Mouse (Mus musculus): ENCODE results near the gene Gal.

Gal gene

DNA sequence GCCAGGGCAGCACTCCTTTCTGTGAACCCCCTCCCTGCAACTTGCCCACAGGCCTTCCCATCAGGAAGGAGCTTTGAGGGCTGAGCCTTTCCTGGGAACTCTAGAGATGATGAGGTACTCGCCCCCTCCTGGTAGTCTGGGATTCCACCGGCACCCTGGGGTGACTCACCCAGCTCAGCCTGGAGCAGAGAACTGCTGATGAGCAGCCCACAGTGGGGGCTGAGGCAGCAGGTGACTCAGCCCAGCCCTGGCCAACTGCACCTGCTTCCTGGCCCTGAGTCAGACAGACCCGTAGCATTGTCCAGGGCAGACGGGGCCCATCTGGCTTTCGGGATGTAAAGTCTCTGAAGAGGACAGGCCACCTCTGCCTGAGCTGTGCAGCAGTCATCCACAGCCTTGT is 4.9 kb upstream of the Gal start:
- peak; percentile 62 for DNase-seq (ENCODE audit: low spot score in 2 of 2)

DNA sequence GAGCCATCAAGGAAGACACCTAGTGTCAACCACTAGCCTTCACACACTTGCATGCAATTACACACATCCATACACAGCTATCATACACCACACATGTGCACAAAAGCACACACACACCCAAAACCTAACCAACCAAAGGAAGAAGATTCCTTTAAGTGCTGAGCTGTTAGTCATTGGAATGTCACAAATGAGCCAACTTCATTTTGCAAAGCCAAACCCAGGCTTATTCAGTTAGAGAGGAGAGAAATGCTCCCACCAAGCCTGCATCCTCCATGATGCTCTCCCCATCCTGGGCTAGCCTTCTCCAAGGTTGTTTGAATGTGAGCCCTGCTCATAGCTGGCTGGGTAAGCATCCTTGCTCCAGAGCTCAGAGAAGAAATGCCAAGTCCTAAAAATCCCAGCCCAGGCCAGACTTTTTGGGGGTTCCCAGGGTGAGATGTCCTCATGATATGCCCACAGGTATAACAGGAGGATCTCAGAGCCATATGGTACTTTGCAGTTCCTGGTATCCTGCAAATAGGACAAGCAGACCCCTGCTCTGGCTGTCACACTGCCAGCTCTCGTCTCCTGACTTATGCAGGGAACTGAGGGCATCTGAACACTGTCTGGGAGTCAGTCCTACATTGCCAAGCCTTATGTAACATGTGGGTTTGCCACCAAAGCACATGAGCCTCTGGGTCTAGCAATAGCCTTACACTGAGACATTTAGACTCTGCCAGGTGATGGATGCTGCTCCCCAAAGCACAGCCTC is 8.6 kb downstream of the Gal start:
- no peak for DNase-seq (ENCODE audit: low spot score in 2 of 2)

DNA sequence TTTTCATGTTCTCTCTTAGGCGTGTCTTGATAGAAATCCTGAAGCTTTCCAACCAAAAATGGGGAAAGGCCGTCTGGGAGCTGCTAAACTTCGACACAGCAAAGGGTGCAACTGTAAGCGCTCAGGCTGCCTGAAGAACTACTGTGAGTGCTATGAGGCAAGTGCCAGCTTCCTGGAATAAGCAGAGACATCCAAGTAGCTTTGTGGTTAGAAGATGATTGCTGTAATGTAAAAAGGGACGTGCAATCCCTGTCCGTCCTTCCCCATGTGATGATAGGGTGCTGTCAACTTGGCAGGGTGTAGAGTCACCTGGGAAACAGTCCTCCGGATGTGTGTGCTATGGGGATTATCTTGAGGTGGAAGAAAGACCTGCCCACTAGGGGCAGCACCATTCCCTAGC is 10.3 kb downstream of the Gal start:
- DNase-seq (ENCODE audit: low spot score in 2 of 2) = no peak

DNA sequence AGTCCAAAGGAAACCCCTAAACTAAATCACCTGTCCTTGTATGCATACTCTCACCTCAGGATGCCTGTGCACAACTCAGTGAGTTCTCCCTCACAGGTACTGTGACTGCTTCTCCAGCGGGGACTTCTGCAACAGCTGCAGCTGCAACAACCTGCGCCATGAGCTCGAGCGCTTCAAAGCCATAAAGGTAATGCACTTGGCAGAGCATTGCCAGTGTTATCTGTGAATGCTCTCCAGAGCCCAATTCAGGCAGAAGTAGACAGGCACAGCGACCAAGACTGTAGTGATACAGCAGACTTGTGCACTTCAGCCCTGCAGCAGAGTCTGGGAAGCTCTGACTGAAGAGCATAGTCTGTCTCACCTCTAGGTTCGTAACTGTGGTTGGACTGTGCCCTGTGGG is 12.0 kb downstream of the Gal start:
- no peak for DNase-seq (ENCODE audit: low spot score in 2 of 2)

DNA sequence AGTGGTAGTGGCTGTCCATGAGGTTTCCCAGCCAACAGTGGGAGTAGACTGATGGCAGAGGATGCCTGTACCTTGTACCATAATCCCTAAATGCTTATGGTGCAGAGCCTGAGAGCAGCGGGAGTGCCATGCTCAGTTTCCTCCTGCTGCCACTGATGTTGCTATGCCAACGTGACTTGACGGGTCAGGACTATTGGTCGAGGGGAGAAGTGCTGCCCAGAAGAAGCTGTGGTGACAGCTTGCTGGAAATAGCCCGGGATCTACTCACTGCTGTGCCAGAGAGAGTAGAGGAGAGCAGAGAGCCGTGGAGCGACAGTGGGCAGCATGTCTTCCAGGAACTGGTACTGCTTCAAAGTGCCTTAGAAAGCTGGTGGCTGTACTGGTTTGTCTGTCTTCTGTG is 12.4 kb downstream of the Gal start:
- DNase-seq (ENCODE audit: low spot score in 2 of 2) = no peak

DNA sequence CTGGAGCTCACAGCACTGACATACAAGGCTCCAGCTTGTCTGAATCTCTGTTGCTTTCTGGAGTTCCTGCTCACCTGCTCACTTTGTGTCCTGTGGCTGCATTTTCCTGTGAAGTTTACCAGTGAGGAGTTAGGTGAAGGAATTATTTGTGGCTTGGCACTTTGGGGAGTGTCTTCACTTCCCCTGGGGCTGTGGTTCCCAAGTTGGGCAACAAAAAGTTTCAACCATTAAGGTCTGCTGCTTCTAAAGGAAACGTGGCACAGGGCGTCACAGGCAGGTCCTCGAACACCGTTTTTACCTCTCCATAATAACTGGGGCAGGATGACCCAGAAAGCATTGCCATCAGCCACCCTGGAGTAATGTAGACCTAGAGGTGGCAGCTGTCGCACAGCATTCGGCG is 12.8 kb downstream of the Gal start:
- no peak for DNase-seq (ENCODE audit: low spot score in 2 of 2)

DNA sequence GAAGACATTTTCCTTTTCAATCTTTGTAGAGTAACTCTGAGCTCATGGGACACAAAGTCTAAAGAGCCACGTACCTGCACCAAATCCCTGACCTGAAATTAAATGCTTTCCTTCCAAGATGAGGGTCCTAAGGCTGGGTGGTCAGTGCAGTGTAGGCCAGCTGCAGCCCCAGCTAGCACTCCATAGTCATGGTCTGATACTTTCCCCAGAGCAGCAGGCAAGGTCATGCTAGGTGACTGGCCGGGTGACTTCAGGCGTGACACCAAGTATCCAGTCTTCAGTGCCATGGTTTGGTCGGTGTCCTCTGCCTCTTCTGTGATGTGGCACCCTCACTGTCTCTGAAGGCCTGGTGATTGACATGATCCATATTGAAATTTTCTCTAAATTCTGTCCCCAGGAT is 14.3 kb downstream of the Gal start:
- no peak for DNase-seq (ENCODE audit: low spot score in 2 of 2)

DNA sequence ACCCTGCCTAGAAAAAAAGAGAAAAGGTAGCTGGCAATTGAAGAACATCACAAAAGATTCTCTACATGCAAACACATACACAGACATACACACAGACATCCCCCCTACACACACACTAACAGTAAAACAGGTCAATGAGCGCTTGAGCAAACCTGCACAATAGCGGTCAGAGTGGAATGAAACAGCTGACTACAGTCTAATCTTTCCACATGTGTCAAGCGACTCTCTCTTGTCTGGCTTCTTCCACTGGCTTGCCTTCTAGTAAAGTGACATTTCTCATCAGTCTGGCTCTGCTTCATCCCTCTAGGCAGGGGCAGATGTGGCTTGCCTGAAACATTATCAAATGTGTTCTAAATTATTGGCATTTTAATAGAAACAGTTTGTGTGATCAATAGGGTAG is 20.1 kb downstream of the Gal start:
- no peak for DNase-seq (ENCODE audit: low spot score in 2 of 2)

DNA sequence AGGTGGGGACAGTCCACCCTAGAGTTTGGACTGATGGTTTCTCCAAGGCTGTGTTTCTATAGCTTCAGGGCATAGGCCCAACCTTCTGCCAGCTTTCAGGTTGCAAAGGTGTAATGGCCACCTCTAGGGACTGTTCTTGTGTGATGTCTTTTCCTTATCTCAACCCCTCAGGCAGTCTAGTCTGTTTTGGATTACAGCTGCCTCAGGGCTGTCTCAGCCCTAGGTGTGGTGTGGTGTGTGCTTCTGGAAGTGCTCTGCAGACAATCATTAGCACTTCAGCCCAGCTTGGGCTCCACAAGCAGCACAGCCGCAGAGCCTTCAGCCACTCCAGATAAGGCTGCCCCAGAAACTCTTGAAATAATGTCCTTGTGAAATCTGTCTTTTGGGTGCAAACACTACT is 22.0 kb downstream of the Gal start:
- DNase-seq (ENCODE audit: low spot score in 2 of 2) = no peak

DNA sequence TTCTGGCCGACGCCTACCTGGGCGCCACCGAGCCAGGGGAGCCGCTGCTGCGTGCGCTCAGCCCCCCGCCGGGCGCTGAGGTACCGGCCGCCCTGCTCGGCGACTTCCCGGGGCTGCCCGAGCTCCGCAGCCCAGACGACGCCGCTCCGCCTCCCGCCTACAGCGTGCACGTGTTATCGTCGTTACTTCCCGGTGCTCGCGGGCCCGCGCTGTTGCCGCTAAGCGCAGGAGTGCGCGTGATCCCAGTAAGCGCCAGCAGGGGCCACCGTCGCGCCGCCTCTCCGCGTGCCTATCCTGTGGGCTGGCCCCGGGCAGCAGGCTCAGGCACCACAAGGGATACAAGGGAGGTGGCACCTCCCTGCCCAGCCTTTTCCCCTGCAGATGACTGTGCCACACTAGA is 25.3 kb downstream of the Gal start:
- DNase-seq (ENCODE audit: low spot score in 2 of 2) = peak; percentile 39 to 86

DNA sequence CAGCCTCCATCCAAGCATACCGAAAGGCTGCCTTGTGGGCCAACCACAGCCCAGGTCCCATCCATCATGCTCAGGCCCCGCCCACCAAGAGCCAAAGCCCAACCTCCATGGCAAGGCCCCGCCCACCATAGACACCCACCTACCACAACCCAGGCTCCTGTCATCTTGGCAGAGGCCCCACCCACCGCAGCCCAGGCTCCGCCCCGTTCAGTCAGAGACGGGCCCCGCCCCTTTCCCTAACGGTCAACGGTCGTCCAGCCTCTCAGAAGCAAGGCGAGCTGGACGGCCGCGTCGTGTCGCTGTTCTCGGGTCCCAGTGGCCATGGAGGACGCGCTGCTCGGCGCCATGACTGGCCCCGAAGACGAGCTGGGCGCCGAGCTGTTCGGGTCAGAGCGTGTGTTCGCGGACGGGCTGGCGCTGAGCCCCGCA is 25.7 kb downstream of the Gal start, which contains the start of gene Tesmin:
Gene Tesmin, plus strand, starts transcription at position 229 of the 429 bp plus-strand sequence.
- DNase-seq (ENCODE audit: low spot score in 2 of 2) = peak; percentile 64 to 75

DNA sequence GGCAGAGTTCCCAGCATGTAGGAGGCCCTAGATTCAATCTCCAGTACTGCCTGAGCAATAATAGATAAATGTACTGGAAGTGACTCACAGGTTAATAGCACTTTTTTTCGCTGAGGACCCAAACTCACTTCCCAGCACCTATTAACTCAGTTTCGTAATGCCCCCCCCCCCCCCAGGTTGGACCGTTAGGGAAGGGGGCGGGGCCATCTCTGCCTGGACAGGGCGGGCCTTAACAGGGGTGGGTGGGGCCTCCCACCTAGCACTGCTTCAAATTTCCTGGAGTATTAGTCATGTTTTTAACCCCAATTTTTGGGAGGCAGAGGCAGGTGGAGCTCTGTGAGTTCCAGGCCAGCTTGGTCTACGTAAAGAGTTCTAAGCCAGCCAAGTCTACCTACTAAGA is 26.3 kb downstream of the Gal start:
- DNase-seq (ENCODE audit: low spot score in 2 of 2) = no peak

DNA sequence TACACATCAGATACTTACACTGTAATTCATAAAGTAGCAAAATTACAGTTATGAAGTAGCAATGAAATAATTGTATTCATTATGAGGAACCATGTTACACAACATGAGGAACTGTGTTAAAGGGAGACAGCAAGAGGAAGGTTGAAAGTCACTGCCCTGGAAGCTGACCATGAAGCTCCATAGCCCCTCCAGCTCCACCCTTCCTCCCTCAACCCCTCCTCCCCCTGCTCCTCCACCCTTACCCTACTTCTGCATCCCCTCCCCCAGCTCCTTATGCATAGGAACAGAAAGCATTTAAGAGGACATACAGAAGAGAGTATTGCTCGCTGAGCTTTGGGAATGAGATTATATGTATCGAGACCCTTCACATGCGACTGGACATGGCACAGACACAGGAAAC is 35.7 kb downstream of the Gal start:
- DNase-seq (ENCODE audit: low spot score in 2 of 2) = no peak

DNA sequence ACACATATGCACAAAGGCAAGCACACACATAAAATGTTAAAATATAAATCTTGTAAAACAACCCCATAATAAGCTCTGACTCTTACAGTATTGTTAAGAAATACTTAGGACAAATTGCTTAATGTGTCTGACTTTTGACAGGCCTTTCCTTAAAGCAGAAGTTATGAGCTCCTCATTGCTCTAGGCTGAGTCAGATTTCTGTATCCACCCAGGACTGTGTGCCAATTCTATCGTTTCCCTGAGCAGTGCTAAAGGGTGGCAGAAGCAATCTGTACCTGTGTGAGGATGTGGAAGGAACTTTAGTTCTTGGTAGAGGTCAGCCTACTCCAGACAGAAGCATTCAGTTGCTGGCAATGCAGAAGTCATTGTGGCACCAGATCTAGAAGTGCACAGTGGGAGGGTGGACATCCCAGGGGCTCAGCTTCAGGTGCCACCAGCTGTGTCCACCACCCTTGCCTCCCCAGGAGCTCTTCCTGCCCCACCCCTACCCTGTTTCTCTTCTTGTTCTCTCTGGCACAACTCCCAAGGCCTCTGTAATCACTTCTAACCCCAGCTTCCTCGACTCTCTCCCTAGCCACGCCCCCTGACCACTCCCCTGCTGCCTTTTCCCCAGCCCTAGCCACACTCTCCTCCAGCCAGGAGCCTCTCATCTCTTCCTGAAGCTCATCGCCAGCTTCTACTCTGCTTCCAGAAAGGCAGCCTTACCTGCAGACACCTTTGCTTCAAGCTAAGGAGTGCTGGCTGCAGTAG is 37.2 kb downstream of the Gal start:
- no peak for DNase-seq (ENCODE audit: low spot score in 2 of 2)

DNA sequence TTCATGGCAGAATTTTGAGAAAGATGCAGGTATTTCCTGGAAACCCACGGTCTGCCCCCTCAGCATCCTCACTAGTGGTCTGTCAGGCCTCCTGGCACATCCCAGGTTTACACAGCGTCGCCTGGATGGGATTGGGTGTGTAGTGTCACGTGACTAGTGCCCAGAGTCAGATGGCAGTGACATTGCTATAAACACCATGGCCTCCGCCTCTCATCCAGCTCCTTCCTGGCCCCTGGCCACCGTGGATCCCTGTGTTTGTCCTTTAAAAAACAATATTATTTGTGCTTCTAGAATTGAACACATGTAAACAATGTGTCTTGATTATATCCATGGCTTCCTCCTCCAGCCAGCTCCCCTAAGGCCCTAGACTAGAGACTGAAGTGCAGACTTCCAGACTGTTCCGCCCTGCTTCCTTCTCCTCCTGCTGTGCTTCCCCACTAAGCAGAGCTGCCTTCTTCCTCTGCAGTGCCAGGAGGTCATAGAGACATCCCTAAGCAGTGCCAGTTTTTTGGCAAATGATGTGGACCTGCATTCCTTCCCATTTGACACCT is 38.3 kb downstream of the Gal start:
- DNase-seq (ENCODE audit: low spot score in 2 of 2) = no peak

DNA sequence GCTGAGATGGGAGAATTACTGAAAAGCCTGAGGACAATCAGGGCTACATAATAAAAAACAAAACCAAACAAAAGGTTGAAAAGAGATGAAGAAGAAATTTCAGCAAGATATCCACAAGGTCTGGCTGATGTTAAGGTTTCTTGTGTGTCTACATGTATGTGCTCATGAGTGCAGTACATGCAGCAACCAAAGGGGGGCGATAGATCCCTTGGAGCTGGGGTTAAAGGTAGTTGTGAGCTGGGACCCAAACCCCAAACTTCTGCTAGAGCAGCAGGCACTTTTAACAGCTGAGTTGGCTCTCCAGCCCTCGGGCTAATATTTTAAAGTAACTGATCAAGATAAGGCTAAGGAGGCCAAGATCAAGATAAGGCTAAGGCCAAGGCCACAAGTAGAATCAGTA is 40.3 kb downstream of the Gal start:
- no peak for DNase-seq (ENCODE audit: low spot score in 2 of 2)

DNA sequence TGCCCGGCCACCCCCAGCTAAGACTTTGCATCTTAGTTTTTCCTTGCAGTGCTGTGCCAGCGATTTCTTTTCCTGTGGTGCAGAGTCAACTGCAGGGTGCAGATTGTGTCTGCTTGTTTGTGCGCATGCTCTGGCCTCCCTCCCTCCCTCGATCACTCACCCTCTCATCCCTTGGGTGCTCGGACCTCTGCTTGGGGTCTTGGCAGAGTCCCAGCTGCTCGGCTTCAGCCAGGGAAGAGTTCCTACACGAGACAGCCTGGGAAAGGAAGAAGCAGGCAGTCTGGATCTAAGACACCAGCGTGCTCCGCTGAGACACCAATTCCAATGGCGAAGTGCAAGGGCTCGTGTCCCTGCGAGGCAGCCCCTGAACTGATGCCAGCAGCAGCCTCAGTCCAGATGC is 41.0 kb downstream of the Gal start:
- DNase-seq (ENCODE audit: low spot score in 2 of 2) = no peak

DNA sequence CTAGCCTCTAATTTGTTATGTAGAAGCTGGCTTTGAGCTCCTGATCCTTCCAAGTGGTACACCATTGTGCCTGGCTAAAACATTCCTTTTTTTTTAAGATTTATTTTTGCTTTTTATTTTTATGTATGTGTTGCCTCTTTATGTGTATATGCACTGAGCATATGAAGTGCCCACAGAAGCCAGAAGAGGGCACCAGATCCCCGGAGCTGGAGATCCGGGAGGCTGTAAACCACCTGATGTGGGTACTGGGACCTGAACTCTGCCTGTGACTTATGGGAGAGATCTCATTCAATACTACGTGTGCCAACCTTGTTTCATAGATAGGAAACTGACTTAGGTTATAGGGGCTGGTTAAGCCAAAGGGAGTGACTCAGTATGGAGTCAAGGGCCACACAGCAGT is 46.1 kb downstream of the Gal start:
- no peak for DNase-seq (ENCODE audit: low spot score in 2 of 2)

DNA sequence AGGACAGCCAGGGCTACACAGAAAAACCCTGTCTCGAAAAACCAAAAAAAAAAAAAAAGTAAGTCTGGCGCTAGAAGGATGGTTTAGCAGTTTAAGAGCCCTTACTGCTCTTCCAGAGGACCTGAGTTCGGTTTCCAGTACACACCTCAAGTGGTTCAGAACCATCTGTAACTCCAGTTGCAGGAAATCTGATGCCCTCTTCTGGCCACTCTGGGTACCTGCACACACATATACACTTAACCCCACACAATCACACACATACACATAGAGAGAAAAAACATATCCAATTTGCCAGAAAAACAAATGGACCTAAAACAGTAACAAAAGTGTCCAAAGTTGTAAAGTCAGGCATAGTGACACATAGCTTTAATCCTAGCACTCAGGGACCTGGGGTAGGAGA is 49.3 kb downstream of the Gal start:
- no peak for DNase-seq (ENCODE audit: low spot score in 2 of 2)

DNA sequence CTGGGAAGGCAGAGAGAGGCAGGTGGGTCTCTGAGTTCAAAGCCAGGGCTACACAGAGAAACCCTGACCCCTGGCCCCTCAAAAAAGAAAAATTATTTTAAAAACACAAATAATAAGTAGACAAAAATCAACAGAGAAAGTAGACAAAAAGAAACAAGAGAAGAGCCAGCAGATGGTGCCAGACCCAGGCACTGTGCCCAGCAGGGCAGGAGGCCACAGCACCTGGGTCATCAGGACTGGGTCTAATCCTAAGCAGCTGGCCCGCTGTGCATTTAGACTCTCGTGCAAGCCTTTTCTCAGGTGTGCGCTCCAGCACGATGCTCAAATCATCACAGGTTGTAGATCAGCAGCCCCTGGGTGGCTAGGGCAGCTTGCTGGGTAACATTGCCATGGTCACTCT is 50.8 kb downstream of the Gal start:
- DNase-seq (ENCODE audit: low spot score in 2 of 2) = no peak
